Mouse (Mus musculus) cerebellum, adult 18-20 months (tissue): Measurements from ENCODE around the gene Pgm2l1.

Source experiments
- DNase-seq, 2 experiments: peaks; one replicate each; pipeline ENCODE4 v3.0.0; 2021

Pgm2l1 gene

DNA sequence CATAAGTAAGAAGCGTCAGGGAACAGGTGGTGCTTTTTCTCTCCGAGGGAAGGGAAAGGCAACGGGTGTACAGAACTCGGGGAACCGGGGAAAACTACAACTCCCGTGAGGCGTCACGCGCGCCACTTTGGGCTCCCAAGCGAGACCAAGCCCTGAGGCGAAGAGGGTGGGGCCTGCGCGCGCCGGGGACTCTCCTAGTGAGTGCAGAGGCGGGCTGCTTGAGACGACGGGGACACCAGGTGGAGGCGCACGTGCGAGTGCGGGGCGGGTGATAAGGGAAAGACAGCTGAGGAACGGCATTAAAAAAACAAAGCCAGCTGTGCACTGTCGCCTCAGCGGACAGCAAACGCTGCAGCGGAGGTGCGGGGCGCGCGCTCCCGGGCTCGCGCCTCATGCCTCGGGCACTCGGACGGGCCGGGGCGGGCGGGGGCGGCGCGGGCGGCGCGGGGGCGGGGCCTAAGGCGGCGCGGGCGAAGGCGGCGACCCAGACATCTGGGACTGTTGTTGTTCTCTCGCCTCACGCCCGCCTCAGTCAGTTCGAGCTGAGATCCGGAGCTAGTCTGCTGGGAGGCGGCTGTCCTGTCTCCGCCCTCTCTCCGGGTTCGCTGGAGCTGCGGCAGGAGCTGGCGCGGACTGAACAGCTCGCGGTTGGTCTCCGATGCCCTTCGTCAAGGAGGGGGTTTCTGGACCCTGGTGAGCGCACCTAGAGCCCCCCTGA, at the start of gene Pgm2l1:
Pgm2l1 (plus strand) TSS at position 237 of the 718 bp plus-strand sequence.
- peak; percentile 98 to 100 for DNase-seq

DNA sequence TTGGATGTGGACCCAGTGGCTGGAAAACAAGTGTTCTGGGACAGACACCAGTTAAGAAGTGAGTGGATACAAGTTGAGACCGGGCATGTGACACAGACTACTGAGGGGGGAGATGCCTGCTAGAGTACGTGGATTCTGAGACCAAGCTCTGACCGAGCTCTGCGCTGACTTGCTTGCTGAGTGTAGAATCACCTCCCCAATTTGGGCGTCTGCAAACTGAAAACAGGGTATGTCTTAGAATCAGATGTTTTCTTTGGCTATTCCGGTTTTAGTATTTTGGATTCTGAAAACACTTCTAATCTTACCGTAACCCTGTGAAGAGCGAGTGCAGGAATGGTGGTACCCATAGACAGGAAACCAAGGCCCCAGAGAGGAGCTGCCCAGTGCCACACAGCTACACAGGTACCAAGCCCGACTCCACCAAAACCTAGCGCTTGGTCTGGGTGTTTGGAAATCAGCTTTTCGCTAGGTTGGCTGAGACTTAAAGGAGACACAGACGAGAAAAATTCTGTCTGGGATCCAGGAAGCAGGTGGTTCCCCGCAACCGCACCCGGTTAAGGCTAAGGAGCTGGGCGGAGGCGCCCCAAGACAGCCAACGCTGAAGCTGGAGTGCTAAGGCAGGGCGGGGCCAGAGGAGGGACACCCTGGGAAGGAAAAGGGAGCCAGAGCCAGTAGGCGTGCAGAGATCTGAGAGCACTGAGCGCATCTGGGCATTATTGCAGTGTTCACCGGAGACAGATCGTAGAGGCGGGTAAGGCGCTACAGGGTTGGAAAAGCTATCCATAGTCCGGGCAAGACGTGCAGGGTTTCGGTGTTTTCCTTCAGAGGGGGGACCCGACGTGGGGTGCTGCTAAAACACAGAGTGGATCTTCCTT, 48.9 kb upstream of the Pgm2l1 start:
- peak in 1 of 2 experiments; percentile 20 for DNase-seq

DNA sequence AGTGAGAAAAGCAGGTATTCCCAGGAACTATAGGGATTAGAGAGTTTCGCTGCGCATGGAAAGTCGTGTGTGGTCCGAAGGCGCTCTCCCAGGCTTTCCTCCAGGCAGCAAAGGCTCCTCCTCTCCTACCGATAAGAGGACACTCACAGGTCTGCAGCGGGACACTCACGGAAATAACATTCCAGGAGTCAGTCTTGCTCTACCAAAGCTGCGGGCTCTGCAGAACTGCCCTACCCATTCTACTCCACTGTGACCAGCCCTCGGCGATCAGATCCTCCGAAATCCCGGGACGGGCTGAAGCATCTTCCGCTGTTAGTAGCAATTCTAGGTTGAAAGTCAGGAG, 48.3 kb upstream of the Pgm2l1 start:
- no peak for DNase-seq

DNA sequence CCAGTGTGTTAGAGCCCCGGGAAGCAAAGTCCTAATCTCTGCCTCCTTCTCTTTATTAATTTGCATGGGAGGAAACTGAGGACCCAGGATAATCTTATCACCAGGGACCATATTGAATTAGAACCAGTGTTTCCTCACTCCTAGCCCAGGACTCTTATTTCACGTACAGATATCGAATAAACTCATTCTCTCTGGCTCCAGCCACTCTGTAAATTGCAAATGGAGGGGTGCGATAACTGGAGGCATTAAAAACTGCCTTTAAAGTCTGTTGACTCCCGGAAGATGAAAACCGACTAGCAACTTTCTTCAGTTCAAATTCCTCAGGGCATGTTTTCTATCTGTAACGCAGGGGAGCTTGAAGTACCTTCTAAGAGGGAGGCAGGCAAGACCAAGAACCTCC, 47.8 kb upstream of the Pgm2l1 start:
- no peak for DNase-seq

DNA sequence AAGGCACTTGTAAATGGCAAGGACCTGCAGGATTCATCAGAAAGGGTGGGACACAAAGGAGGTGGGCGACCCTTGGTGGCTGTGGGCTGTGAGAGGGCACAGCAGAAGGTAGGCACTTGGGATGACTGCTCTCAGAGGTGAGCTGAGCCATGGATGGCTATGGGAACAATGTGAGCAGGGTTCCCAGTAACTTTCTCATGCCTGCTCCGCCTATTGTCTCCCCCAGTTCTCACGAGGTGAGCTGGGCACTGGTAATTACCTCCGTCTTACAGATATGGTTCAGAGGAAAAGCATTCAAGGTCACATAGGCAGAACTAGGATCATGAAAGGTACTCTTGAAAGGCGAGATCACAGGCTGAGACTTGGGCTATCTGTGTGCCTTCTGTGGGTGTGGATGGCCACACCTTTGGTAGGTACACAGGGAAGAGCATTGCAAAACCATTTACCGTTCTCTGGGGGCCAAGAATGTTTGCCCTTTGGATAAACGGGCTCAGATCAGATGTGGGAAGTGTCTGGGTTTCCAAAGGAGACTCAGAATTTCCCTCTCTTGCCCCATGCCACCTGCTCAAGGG, 47.3 kb upstream of the Pgm2l1 start:
- no peak for DNase-seq

DNA sequence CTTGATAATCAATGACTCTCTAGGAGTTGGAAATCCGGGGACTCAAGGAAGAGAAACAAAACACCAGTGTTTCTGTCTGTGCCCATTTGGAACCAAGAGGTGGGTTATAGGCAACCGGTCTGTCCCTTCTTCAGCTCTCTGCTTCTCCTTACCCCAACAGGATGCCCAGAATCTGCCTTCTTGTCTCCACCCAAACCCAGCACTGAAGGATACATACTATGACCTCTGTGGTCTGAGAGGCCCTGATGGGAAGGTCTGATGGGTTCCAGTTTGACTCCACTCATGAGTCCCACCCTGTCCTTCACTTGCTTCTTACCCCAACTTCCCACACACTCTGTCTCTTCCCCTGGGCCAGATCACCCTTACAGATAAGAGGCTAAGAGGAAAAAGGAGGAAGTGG, 46.0 kb upstream of the Pgm2l1 start:
- no peak for DNase-seq

DNA sequence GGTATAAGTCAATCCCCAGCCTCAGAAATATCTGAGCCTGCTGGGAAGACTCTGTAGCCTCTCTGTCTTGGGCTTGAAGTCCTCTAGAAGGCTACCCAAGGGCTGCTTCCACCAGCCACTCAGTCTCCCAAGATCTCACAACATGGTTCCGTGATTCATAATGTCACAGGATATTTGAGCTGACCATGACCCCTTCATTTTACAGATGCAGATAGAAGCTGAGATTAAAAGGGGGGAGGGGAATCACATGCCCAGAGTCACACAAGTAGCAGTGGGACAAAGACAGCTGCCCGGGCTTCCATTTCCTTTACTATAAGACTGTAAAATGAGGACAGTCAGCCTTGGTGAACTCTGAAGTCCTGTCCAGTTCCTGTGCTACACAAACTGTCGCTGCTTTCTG, 45.6 kb upstream of the Pgm2l1 start:
- no peak for DNase-seq

DNA sequence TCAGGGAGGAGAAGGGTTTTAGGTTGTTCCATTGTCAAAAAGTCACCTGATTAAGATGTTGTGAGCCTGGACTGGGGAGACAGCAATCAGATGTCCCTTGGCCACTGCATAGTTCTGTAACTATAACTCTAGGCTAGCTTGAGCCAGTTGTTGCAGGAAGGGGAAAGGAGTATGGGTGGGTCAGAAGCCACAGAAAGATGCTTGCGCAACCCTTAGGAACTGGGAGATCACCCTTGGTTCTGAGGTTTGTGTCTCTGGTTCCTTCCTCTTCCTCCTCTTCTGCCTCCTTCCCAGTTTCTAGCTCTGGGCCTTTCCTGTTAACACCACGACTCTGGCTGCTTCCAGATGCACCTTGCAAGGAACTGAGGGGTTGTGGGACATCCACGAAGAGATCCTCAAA, 44.8 kb upstream of the Pgm2l1 start:
- DNase-seq, result no peak

DNA sequence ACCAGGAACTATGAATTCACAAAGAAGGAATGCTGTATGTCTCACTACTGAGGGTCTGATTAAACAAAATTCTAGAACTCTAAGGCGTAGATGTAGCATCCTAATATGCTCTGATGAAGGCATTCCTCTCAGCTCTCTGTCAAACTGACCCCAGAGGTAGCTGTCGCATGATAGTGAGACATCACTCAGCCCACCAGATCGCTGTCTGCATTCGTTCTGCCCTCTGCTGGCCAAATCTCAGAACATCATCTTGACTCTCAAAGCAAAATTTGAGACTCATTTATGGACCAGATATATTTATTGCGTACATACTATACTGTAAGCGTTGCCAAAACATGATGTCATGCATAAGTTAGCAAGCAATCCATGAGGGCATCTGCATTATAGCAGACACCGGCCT, 39.6 kb upstream of the Pgm2l1 start:
- peak; percentile 54 to 59 for DNase-seq

DNA sequence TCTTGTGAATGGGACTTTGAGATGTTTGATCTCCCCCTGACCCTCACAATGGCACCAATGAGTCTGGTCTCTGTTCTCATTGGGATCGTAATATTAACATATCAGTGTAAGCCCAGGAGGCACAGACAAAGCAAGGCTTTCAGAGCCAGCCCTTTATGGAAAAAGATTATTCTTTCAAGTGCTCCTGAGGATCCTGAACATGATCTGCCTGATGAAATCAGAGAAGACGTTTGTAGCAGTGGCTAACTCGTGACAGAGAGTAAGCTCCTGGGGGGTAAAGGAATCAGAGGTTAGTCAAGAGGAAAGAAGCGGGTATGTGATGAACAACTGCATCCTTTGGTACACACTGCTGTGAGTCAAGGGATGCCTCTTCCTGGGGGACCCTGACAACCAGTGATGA, 37.0 kb upstream of the Pgm2l1 start:
- DNase-seq, result no peak

DNA sequence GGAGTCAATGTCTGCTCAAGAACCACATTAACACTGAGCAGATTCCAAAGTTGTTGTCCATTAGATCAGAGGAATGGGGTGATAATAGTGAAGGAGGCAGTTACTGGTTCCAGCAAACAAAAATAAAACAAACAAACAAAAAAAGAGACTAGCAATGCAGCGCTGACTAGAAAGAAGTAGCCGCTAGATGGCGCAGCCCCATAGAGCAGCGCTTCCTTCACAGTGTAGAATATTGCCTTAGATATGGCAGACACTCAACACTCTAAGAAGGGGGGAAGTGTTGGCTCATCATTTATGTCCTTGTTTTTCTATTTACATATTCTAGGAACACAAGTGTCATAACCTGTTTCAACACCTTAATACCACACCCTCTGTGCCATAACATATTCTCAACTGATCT, 36.4 kb upstream of the Pgm2l1 start:
- peak; percentile 74 to 79 for DNase-seq

DNA sequence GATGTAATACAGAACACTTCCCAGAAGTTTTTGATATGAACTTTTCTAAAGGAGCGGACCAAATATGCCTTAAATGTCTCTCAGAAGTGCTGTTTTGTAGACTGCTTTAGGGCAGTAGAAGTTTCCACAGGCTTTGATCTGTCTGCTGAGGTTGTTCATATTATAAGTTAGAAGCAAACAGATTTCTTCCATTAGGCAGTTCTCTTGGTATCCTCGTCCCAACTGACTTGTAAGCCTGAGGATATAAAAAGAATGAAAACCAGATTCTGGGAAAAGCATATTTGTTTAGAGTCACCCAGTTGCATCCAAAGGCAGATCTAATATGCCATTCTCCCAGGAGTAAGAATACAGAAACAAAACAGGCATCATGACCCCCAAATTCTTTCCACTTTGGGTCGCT, 26.0 kb upstream of the Pgm2l1 start:
- no peak for DNase-seq

DNA sequence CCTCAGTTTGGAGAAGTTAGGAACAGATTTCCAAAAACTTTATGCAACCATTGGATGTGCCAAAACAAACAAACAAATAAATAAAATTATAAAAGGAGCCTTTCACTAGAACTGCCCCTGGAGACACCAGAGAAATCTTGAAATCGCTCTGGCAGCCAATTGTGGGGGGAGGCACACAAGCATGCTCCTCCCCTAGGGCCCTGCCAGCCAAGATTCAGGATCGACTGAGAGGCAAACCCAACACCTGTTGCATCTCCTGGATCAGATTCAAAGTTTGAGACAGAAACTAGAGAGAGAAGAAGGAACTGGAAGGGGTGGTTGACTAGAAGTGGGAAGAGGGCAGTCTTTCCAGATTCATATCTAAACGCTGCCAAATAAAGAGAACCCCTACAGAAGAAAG, 23.6 kb upstream of the Pgm2l1 start:
- DNase-seq, result no peak

DNA sequence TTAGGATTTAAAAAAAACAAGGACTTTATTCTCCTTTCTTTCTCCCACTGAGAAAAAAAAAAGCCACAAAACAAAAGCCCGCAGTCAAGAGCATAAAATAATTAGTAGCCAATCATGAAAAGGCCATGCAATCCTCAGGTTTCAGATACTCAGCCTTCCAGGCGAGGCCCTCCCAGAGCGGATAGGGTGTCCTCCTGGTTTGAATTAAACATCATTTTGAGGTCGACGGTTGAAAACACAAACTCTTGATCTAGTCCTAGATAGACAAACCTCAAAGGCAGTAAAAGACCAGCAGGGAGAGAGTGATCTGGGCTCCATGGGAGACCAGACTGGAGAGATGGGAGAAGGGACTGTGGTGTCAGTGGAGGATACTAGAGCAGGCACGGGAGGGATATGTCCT, 22.3 kb upstream of the Pgm2l1 start:
- DNase-seq, result no peak

DNA sequence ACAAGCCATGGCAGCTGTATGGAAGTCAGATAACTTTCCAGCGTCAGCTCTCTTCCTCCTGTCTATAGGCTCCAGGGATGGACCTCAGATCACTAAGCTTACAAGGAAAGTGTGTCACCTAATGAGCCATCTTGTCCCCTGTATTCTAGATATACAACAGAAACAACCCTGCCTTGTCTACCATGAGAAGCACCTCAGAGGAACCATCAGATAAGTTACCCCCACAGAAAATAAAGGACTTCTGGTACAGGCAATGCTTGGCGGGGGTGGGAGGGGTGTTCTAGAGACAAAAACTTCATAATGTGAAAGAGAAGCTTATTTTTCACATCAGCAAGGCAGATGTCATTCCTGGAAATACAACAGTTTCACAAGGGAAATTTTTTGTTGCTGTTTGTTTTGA, 21.1 kb upstream of the Pgm2l1 start:
- no peak for DNase-seq

DNA sequence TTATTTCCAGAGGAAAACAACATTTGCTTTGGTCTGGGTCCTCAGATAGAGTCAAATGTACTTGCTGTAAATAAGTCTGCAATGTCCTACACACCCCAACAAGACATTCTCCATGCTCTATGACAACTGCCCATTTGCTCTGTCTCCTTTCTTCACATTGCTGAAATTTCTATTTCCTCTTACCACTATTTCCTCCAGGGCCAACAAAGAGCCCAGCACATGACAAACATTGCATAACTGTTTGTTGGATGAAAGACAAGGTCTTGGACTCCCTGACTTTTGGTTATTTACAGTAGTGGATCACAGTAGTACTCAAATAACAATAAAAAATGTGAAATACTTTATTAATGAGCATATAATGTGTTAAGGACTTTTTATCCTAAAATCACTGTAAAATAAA, 19.3 kb upstream of the Pgm2l1 start:
- no peak for DNase-seq

DNA sequence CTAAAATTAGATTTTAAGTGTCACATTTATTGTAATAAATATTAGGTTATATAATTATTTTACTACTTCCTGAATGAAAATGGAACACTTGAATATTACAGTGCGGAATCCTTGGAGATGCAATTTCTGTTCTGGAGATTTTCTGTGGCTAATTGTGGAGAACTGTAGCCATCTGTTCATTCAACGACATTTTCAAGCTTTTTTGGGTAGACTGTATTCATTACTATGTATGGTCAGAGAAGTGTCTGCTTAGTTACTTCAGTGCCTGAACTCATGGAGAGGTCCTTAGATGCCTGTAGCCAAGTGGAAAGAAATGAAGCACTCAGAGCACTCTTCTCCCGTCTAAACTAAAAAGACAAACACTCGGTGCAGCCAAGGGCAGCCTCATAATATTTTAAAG, 12.9 kb upstream of the Pgm2l1 start:
- DNase-seq, result peak; percentile 15 to 33

DNA sequence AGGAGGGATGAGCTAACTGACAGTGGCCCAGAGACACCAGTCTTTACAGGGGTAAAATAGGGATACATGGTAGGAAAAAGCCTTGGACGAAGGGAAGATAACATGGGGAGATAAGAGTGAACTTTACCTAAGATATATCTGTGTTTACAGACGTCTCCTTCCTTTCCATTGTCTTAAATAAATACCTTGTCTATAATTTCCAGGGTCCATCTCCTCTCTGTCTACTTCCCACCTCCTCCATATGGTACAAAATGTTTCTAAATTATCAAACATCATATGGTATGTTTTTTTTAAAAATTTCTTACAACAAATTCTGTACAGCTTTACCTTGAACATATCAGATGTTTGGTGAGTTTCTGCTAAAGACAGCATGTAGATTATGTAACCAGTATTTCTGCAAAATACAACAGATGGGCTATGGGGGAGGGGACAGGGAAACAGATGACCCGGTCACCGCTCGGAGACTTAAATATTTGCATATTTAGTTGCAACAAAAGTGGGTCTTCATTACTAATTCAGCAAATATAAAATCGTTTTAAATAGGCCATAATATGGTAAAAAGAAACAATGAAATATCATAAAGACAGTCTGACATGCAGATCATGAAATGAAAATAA, 12.0 kb upstream of the Pgm2l1 start:
- peak; percentile 77 for DNase-seq

DNA sequence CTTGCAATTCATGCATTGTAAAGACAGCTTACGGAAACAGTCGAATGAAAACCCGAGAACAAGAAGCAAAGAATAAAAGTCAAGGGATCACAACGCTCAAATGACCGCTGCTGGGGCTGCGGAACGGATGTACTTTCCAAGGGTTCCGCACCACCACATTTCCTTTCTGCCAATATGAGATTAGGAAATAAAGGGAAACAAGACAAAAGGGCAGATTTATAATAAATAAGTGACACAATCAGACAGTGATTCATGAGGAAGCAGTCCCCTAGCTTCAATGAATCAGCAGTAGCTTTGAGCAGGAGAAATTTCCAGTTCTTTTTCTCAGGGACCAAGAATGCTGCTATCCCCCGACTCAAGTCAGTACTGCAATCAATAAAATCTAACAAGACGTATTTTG, 11.2 kb upstream of the Pgm2l1 start:
- peak in 1 of 2 experiments; percentile 51 for DNase-seq

DNA sequence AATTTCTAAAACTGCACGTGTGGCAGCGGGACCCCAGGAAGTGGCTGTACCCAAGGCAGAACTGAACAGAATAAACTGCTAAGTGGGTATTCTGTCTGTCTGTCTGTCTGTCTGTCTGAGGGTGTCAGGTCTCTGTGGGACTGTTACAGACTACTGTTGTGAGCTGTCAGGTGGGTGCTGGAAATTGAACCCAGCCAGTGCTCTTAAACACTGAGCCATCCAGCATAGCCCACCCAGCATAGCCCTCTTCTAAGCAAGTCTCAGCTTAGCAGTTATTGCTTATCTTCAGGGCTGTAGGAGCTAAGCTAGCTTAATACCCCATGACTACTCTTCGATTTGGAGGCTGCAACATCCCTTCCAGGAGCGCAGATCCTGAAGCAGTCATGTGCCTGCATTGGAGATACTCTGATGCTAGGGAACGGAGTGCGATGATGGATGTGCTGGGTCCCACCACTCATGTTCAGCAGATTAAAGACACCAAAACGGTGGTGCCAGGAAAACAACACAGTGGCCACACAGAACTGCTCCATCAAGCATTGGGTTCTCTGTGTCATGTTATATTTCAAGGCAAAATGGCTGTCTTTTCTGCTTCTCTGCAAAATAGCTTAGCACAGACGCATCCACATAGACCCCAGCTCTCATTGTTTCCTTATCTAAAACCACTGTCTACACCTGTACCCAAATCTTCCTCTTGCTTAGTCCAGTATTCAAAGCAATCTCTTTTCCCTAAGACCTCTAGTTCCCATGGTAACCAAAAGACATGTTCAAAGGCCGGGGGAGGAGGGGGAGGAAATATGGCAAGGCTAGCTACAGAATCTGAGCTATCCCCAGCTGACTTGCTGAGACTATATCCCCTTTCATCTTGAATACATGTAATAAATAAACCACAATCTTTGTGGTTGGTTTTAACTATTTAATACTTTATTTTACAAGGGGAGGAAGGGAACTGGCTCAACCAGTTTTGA, 10.3 kb upstream of the Pgm2l1 start:
- peak in 1 of 2 experiments; percentile 17 for DNase-seq

DNA sequence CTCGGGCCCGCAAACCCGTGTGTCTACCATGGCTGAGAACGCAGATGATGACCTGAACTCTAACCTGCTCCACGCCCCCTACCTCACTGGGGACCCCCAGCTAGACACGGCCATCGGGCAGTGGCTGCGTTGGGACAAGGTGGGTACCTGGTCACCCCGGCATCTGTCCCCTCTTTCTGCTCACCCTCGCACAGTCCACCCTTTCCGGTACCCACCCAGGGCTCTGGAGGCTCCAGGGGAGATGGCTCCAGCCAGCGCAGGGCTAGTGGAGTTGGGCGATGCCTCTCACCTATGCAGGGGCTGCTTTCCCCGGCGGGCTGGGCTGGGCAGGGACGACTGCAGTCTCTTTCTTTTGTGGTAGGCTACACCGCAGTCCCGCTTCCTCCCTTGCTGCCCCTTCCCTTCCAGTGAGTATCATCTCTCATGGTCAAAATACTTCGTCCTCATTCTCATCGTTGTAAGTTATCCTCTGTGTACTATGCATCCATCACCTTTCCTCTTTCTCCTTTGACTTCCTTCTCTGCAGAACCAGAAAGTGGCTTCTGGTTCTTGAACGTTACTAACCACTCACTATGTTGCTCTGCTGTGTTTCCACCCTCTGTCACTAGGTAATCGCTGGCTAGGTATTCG, 817 bp downstream of the Pgm2l1 start:
- DNase-seq, result peak; percentile 47 to 58

DNA sequence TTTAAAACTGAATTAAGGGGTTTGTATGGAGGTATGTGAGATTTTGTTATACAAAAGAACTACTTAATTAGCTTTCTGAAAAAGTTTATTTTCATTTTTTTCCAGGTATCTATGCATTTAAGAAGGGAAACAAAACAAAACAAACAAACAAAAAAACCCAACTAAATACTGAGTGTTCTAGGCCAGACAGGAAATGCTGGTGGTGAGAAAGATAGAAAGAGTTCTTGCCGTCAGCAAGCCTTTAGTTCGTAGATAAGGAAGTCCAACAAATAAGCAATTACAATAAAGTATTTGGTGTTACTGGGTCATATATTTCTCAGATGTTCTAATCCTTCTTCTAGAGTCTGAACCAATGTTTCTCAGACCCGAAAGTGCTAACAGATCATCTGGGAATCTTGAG, 1.8 kb downstream of the Pgm2l1 start:
- no peak for DNase-seq
